Mouse (Mus musculus): Measurements from ENCODE around the gene Tspyl4.

- TF ChIP-seq CTCF (IDR thresholded peaks at IDR 0.05; ENCODE audit: low read depth) (peak; percentile 90), EP300 (optimal IDR thresholded peaks at IDR 0.05) (no peak)
Measured at GRCm38 (mm10) chr10:34326701-34327100, 29.5 kb downstream of the Tspyl4 start.

Data from stomach, postnatal 0 days (tissue).